Mouse (Mus musculus): Measurements from ENCODE around the gene Rbm42.

GRCm38 (mm10) chr7:30612654-30613402, 37.3 kb downstream of the Rbm42 start, which contains the start of gene Upk1a:
- no peak for TF ChIP-seq CTCF (IDR thresholded peaks at IDR 0.05; ENCODE audit: borderline replicate concordance, insufficient read depth, low read length)
- no peak for TF ChIP-seq POLR2A (IDR thresholded peaks at IDR 0.05; ENCODE audit: low read depth, low read length)
